Mouse (Mus musculus): ENCODE data around the gene Wdr62. TPM values are rescaled to one million over a fixed set of nuclear protein-coding genes. Genes with fewer than 3 reads are reported as not detected.
"Not testable (repeated sequence)": the region's sequence is repeated elsewhere in the genome, so short reads cannot be mapped to it uniquely, and the experiment has no call there.

Gene Wdr62
- total RNA-seq, 2 experiments from 2014 or later, result 2.5 to 3.5 TPM

DNA sequence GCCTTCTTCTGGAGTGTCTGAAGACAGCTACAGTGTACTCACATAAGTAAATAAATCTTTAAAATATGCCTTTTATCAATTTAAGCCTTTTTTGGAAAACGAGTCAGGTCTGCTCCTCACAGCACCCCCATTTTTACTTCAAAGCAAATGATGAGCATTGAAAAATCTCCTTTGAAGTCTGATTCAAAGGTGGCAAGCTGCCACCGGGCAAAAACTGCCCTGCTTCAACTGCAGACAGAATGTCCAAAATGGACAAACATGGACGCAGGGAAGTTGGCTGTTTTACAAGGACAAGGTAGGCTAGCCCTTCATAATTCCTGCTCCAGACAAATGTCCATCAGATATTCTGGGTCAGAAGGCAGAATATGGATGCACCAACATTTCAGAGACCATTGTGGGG is 58.8 kb downstream of the Wdr62 start:
- no peak for DNase-seq (ENCODE audit: extremely low spot score in 1 of 2, low spot score in 2 of 2)
- intact Hi-C loops (cut with DNase I), result no loop called here

DNA sequence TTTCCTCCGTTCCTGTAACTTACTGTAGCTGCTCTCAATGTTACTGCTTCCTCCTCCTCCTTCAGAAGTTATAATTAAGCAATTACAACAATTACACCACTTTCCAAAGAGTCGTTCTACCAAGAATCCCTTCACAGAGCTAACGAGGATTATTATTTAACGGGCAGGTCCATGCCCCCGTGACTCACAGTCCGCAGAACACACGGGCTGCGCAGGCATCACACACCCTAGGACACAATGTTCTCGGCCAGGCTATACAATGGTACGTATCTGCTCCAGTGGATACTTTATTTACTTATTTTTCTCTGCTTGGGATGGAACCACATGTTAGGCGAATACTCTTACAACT is 60.2 kb downstream of the Wdr62 start:
- no peak for DNase-seq (ENCODE audit: extremely low spot score in 1 of 2, low spot score in 2 of 2)
- intact Hi-C loops (cut with DNase I), result no loop called here

DNA sequence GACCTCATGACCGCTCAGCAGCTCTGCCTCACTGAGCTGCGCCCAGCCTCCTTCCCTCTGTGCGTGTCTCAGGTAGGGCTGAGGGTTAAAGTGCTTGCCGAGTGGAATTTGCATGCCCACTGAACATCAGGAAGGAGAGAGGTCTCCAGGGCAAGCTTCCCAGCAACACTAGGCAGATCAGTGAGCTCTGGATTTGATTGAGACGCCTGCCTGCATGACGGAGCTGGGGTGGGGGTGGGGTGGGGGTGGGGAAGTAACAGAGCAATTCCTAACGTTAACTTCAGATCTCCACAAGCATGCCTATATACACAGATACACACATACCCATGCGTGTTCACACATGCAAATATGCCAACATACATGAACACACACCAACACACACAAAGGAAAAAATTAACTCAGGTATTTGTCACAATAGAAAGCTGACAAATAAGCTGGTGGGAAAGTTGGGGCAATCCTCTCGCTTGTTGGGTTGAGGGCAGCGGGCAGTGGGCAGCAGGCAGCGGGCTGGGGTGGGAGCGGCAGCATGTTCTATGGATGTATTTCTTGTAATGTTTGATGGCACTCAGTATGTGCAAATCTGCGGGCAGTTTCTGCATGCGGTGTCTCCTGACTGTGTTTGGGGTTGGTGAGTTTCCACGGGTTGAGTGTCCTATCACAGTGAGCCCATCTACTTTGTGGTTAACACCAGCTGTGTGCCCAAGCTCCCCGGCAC is 60.8 kb downstream of the Wdr62 start:
- intact Hi-C loops (cut with DNase I), result loop anchor here (5.0 kb wide), 1 partner anchor 37 kb away; the partner anchor contains the start of gene Cox7a1
- DNase-seq (ENCODE audit: extremely low spot score in 1 of 2, low spot score in 2 of 2), result no peak

DNA sequence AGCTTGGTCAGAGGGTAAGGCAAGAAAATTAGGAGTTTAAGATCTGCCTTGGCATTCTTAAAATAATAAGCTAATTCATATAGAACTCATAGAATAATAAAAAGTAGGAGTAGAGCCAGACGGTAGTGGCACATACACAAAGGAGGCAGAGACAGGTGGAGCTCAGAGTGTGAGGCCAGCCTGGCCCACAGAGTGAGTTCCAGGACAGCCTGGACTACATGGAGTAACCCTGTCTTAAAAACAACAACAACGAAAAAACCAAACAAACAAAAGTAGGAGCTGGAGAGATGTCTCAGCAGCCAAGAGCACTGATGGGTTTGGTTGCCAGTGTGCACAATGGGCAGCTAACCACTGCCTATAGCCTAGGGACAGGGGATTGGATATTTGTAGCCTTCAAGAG is 62.9 kb downstream of the Wdr62 start:
- DNase-seq (ENCODE audit: extremely low spot score in 1 of 2, low spot score in 2 of 2), result no peak
- intact Hi-C loops (cut with DNase I), result loop anchor here (5.0 kb wide), 1 partner anchor 35 kb away; the partner anchor contains the start of gene Cox7a1

DNA sequence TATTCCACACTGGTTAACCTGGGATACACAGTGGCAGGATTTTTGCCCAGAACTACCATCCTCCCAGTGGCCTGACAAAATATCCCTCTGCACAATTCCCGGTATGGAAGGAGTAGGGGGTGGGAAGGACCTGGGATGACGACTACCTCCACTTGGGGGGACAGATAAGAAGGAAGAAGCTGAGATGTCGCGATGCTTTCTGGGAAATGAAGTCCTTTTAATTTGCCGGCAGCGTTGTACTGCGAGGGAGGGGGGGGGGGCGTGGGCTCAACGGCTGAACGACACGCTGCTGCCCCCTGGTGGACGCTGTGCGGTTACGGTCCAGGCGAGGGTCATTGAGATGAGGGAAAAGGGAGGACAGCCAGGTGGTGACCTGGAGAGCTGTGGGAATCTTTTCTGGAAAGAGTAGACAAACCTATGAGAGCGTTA is 63.5 kb downstream of the Wdr62 start:
- intact Hi-C loops (cut with DNase I), result loop anchor here (5.0 kb wide), 1 partner anchor 34 kb away; the partner anchor contains the start of gene Cox7a1
- DNase-seq (ENCODE audit: extremely low spot score in 1 of 2, low spot score in 2 of 2), result peak; percentile 67 to 84

DNA sequence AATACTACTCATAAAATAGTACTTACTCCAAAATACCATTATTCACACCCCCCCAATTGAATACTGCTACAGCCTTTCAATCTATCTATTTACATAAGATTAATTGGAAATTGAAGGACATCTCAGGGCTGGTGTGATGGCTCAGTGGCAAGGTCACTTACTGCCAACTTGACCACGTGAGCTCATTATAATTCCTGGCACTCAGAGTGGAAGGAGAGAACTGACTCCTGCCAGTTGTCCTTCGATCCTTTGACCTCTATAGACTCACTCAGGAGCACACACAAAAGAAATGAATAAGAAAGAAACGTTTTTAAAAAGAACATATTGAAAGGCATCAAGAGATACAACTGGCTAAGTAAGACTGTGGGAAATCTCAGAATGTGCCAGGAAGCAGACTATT is 64.3 kb downstream of the Wdr62 start:
- intact Hi-C loops (cut with DNase I), result loop anchor here (5.0 kb wide), 1 partner anchor 34 kb away; the partner anchor contains the start of gene Cox7a1
- no peak for DNase-seq (ENCODE audit: extremely low spot score in 1 of 2, low spot score in 2 of 2)

DNA sequence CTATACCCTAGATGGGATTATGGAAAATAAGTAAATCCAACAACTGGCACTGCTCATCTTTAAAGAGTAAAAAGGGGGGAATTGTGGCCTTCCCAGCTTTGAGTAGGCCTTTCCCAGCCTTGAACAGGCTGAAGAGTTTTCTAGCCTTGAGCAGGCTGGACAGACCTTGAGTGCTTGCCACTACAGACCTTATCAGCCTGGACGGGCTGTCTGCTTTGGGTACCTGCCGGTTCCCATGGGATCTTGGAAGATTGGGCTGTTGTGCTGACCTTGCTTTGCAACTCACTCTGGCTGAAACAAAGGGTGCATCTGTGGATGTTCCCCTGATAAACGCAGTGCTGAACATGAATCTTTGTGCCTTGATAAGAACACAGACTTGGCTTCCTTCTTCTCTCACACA is 66.3 kb downstream of the Wdr62 start:
- intact Hi-C loops (cut with DNase I), result no loop called here
- DNase-seq (ENCODE audit: extremely low spot score in 1 of 2, low spot score in 2 of 2), result no peak

DNA sequence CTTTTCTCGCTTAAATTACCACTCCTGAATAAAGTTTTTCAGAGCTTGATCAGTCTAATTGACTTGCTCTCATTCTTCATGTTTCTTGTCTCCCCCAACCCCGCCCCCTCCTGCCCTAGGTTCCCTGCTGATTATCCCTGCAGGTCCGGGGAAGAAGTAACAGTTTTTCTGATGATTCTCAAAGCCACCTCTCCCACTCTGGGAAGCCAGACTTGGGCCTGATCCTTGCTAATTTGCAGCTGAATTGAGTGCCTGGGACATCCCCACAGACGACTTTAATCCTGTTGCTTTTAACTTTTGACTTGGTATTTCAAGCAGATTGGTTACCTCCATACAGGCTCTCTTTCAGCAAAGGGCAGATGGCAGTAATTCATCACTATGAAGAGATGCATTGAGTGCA is 69.2 kb downstream of the Wdr62 start:
- intact Hi-C loops (cut with DNase I), result no loop called here
- no peak for DNase-seq (ENCODE audit: extremely low spot score in 1 of 2, low spot score in 2 of 2)

DNA sequence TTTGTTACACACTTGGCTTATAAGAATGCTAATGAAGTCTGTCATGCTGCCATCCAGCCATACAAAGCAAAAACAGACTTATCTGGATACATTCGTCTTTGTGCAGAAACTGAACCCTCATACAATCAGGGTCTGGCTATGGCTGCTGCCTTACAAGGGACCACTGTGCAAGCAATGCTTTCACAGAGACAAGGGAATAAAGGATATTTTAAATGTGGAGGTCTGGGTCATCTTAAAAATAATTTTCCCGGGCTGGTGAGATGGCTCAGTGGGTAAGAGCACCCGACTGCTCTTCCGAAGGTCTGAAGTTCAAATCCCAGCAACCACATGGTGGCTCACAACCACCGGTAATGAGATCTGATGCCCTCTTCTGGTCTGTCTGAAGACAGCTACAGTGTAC is 73.9 kb downstream of the Wdr62 start:
- intact Hi-C loops (cut with DNase I); DNase-seq (ENCODE audit: extremely low spot score in 1 of 2, low spot score in 2 of 2): not testable (repeated sequence)

DNA sequence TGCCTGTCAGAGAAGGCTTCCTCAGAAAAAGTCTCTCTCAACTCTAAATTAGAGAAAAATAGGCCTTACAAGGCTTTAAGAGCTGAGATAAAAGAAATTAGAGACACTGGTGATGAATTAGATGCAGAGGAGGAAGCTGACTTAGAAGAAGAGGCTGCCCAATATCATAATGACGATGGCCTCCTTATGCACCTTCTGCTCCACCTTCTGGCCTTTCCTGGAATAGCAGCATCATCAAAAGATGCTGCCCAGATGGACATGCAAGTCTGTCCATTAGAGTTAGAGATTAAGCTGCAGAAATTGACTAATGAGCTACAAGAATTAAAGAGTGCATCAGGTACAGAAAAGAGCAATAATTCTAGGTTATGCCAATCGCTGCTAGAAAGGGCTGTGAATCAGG is 74.8 kb downstream of the Wdr62 start:
- DNase-seq (ENCODE audit: extremely low spot score in 1 of 2, low spot score in 2 of 2), result peak in 1 of 2 experiments; percentile 57
- intact Hi-C loops (cut with DNase I), result no loop called here

DNA sequence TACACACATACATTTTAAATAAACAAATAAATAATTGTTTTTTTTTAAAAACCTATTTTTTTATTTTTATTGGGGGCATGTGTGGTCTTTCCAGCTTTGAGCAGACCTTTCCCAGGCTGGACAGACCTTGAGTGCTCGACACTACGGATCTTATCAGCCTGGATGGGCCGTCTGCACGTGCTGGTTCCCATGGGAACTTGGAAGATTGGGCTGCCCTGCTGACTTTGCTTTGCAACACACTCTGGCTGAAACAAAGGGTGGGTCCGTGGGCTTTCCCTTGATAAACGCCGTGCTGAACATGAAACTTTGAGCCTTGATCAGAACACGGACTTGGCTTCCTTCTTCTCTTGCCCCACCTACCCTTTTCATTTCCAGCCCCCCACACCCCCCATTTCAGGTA is 75.8 kb downstream of the Wdr62 start:
- intact Hi-C loops (cut with DNase I), result no loop called here
- DNase-seq (ENCODE audit: extremely low spot score in 1 of 2, low spot score in 2 of 2), result no peak

DNA sequence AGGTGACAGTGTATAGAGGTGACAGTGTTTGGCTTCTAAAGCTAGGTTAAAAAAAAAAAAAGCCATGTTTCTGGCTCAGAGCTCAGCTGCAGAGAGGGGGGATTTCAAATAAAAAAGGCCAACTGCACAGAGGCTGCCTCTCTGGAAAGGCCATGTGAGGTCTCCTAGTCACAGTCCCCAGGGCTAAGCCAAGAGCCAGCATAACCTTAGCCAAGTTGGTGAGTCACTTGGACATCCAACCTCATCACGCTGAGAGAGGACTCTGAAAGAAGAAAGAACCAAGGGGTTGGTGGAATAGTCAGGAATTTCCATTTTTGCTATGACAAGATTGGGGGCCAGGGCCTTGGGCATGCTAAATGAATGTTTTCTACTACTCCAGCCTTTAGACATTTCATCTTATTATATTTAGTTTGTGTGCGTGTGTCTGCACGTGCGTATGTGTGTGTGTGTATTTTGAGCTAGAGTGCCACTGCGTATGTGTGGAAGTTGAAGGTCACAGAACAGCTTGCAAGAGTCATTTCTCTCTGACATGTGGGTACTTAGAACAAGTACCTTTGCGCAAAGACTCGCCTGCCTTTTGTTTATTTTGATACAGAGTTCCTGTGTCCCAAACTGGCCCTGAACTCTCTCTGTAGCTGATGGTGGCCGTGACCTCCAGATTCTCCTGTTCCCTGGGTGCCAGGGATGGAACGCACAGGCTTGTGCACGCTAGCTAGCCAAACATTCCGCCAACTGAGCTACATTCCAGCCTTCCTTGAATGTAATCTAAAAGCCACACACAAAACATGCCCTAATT is 77.1 kb downstream of the Wdr62 start:
- no peak for DNase-seq (ENCODE audit: extremely low spot score in 1 of 2, low spot score in 2 of 2)
- intact Hi-C loops (cut with DNase I), result no loop called here

DNA sequence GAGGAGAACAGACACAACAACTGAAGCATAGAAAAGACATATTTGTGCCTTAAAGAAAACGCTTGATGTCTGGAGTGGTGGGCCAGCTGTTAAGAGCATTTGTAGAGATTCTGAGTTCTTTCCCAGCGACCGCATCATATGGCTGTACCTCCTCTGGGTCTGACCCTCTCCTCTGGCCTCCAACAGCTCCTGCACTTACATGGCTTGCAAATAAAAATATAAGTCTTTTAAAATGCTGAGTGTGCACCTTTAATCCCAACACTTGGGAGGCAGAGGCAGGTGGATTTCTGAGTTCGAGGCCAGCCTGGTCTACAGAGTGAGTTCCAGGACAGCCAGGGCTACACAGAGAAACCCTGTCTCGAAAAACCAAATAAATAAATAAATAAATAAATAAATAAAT is 79.6 kb downstream of the Wdr62 start:
- intact Hi-C loops (cut with DNase I); DNase-seq (ENCODE audit: extremely low spot score in 1 of 2, low spot score in 2 of 2): not testable (repeated sequence)

DNA sequence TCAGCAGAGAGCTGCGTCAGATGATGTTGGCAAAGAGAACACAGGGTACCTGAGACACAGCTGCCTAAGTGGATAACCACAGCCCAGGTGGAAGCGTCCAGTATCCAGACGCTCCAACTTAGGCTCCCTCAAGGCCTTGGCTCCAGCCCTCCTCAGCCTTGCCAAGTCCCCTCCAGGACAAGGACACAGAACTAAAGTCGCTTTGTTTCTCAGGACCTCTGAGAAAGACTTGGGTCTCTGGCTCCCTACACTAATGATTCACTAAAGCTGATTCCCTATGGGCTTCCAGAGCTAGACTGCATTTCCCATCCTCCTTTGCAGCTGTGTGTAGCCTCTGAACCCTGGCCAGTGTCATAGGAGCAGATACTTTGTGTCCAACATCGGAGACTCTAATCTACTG is 80.0 kb downstream of the Wdr62 start:
- intact Hi-C loops (cut with DNase I), result no loop called here
- no peak for DNase-seq (ENCODE audit: extremely low spot score in 1 of 2, low spot score in 2 of 2)

DNA sequence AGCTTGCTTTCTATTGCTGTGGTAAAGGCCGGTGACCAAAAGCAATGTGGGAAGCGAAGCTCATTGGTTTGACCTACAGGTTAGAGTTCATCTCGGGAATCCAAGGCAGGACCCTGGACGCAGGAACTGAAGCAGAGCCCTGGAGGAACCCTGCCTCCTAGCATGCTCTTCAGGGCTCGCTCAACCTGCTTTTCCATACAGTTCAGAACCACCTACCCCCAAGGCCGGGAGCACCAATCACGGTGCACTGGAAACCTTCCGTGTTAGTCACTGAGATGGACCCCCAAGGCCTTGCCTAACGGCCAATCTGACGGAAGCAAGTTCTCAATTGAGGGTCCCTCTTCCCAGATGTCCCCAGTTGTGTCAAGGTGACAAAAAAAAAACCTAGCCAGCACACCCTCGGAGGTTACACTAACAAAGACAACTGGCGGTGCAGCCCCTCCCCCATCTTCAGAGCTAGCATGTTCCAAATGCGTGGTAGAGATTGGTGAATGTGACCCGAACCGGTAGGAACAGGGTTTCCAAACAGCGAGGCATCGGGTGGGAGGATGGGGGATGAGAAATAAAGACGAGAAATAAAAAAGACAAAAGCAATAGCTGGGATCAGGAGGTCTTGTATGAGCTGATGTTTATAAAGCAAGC is 80.6 kb downstream of the Wdr62 start:
- DNase-seq (ENCODE audit: extremely low spot score in 1 of 2, low spot score in 2 of 2), result no peak
- intact Hi-C loops (cut with DNase I), result no loop called here

DNA sequence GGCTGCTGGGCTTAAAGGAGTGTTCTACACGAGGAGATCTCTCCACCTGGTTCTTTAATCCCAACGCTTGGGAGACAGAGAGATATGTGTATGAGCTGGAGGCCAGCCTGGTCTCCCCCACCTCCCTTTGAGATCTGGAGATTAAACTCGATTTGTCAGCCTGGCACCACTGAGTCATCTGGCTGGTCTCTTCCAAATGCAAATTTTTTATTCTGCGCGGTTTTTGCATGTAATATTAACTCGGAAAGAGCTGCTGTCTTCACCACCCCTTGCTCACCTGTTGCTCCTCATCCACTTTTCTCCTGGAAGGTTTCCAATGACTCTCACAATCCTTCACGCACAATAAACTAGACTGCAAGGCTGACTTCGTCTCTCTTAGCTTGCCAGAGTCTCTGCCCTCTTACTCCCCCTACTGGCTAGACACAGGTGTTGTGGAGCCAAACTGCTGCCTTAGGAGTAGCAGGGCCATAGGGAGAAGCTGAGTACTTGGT is 81.7 kb downstream of the Wdr62 start, which contains the start of gene Capns1:
Capns1 (minus strand) TSS at position 331 of the 491 bp plus-strand sequence.
- intact Hi-C loops (cut with DNase I), result no loop called here
- peak; percentile 43 to 57 for DNase-seq (ENCODE audit: extremely low spot score in 1 of 2, low spot score in 2 of 2)

DNA sequence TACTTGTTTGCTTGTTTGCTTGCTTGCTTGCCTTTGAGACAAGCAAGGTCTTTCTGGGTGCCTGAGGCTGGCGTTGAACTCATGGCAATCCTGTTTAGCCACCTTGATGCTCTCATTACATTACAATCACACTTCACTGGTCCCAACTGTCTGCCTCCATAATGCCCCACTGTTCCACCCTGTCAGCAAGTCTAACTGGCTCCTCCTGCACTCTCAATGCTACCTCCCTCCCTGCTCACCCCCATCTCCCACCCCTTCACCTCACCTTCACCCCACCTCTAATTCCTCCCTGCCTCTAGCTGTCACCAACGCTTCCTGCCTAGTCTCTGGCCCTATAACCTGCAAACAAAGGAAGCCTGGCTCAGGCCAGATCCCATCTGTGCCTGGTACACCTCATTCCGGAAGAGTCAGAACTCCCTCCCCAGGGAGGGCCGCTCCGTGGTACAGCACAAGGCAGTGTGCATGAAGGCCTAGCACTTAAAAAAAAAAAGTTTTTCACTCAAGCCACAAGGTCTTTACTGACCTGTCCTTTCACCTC is 82.6 kb downstream of the Wdr62 start:
- DNase-seq (ENCODE audit: extremely low spot score in 1 of 2, low spot score in 2 of 2), result no peak
- intact Hi-C loops (cut with DNase I), result no loop called here

DNA sequence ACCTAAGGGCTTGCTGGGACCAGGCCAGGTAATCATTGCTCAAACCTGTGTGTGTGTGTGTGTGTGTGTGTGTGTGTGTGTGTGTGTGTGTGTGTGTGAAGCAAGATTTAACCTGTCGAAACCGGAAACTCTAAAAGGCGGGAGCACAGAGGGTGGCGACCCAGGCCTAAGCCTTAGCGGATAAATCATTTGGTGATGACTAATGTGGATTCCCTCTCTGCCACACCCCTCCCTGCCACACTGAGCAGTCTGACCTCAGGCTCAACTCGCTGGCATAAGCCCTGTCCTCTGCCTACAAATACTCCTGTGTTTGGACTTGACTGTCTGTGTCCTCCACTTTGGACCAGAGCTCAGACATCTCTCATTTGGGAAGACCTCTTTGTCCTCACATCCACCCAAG is 84.0 kb downstream of the Wdr62 start:
- no peak for DNase-seq (ENCODE audit: extremely low spot score in 1 of 2, low spot score in 2 of 2)
- intact Hi-C loops (cut with DNase I), result no loop called here

DNA sequence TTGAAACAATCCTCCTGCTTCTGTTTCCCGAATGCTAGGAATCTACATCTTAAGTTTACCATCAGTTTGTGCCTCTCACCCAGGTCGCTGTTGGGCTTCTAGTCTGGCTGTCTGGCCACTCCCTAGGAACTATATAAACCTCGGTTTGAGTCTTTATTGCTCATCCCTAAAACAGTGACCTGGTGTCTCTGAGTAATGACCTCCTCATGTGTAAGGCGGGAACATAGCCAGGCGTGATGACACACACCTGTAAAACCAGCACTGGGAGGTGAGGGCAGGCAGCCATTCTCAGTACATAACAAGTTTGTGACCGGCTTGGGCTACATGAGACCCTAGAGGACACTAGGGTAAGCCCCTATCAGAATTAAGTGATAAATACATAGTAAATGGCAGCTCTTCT is 84.8 kb downstream of the Wdr62 start:
- intact Hi-C loops (cut with DNase I), result no loop called here
- no peak for DNase-seq (ENCODE audit: extremely low spot score in 1 of 2, low spot score in 2 of 2)

Measured in left cerebral cortex, postnatal 10 days (tissue).